Mouse (Mus musculus): ENCODE results near the gene Klhl9.

The Klhl9 gene

DNA sequence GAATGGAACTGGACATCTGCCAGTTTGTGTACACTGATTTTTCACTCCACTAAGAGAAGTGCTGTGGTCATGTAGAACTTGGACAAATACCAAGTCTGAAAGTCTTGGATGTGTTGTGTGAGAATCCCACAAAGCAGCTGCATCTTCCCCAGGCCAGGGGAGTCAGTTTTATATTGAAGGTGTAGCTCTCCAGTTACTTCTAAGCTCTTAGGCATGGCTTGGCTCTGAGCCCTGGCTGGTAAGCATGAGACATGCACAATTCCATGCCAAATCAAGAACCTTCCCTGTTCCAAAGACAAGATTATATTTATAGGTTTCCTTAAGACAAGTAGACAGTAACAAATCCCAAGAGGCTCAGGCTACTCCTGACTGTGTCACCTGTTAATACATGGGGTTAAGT is 7.2 kb downstream of the Klhl9 start:
- no peak for DNase-seq (ENCODE audit: low spot score)

GRCm38 (mm10) chr4:88714281-88714680 is 8.0 kb downstream of the Klhl9 start:
- no peak for DNase-seq (ENCODE audit: low spot score)

GRCm38 (mm10) chr4:88707128-88707826 is 15.0 kb downstream of the Klhl9 start:
- DNase-seq (ENCODE audit: low spot score) = no peak

DNA sequence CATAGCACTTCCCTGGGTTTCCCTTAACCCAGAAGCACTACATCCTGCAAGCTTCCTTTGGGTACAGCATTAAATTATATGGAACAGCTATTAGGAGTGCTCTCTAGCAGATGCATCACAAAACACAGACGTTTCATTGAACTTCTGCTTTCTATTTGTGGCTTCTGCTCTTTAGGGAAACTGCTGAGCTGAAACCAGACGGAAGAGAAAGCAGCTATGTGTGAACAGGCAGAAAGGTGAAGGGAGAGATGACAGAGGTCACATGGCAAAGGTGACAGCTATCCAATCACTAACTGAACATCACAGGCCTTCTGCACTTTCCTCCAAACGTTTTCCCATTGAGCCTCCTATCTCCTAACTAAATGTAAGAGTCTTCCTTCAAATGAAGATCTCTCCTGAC is 16.3 kb downstream of the Klhl9 start:
- DNase-seq (ENCODE audit: low spot score) = no peak

DNA sequence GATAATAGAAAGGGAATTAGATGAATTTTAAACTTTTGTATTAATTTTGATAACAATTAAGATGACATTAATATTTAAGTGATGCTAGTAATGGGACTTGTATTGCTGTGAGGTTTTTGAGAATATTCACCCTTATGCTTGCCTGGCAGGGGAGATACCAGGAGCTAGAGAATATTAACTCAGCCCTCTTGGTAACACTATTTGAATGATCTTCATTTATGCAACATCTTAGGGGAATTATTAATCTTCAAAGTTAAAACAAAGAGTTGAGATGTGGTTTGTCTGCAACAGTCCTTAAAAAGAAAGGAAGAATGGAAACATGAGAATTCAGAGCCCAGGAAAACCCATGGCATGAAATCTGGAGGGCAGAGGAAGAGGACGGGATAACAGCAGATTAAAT is 23.0 kb downstream of the Klhl9 start:
- DNase-seq (ENCODE audit: low spot score) = no peak

GRCm38 (mm10) chr4:88698781-88699180 is 23.5 kb downstream of the Klhl9 start:
- no peak for DNase-seq (ENCODE audit: low spot score)

- no peak for DNase-seq (ENCODE audit: low spot score)
Observed at GRCm38 (mm10) chr4:88697753-88698152, 24.5 kb downstream of the Klhl9 start.

- DNase-seq (ENCODE audit: low spot score) = no peak
Observed at GRCm38 (mm10) chr4:88697108-88697507, 25.2 kb downstream of the Klhl9 start.

DNA sequence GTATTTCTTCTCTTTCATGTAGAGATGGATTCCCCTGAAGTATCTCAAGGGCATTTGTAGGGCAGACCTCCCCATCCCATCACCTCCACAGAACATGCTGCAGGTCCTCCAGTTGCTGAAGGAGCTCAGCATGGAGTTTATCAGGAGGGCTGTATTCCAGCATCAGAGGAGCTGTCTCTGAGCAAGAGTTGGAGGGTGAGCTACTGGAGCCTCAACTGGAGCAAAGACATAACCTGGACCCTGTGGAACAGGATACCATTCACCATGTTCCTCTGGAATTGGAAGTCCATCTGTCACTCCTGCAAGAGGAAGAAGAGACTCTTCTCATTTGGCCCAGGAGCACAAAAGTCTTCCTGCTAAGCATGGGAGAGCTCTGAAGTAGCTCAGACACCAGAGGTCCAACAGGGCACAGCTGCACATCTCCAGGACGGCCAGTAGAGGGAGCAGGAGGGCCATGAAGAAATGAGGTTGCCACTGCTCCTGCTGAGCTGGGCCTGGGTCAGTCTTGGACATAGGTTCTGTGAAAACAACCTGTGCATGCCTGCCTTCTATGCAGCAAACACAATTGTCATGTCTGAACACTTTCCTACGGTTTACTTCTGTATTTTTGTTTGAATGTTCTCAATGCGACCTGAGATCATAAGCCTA is 25.9 kb downstream of the Klhl9 start:
- DNase-seq (ENCODE audit: low spot score) = peak; percentile 83

DNA sequence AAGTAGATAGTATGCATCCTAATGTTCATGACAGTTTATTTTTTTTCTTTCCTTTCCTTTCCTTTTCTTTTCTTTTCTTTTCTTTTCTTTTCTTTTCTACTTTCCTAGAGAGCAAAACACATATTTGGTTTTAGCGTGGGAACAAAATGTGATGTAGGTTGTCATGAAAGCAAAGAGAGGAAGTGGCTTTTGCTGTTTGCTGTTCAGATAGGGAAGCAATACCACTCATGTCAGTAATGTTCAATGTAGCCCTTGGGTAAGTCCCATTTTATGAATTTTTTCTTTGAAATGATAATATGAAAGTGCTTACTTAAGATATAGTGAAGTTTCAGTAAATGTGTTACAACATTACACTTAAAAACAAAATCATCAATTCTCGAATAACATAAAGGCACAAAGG is 28.9 kb downstream of the Klhl9 start:
- no peak for DNase-seq (ENCODE audit: low spot score)

DNA sequence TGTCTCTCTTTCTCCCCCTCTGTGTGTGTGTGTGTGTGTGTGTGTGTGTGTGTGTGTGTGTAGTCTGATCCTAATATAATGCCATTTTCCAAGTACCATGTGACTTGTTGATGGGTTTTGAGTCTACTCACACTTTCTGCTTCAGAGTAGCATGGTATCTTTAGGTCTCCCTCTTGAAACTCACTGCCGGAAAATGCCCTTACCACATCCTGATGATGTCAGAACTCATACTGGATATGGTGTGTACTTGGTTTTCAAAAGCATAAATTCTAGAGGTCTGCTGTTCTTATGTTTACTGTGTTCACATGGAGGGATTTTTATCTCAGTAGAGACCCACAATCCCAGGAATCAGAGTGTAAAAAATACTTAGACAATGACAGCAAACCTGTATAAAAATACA is 29.7 kb downstream of the Klhl9 start:
- no peak for DNase-seq (ENCODE audit: low spot score)

DNA sequence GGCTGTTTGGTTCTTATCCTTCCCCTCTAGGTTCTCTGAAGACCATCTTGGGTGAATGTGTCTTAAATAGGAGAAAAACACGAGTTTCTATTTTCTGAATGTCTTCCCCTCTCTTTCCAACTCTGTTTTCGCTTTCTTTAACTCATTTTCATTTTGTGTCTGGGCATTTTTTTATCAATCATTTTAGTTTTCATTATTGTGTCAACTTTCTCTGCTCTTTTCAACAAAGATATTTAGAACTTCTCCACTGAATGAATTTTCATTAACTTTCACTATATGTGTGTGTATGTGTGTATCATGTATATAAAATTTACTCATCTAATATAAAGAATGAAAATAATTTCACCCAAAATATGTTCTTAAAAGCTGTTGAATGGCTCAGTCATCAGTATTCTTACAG is 31.0 kb downstream of the Klhl9 start, which contains the start of gene Ifnab:
TSS of gene Ifnab (minus strand) at position 101 of the 400 bp plus-strand sequence.
- no peak for DNase-seq (ENCODE audit: low spot score)

DNA sequence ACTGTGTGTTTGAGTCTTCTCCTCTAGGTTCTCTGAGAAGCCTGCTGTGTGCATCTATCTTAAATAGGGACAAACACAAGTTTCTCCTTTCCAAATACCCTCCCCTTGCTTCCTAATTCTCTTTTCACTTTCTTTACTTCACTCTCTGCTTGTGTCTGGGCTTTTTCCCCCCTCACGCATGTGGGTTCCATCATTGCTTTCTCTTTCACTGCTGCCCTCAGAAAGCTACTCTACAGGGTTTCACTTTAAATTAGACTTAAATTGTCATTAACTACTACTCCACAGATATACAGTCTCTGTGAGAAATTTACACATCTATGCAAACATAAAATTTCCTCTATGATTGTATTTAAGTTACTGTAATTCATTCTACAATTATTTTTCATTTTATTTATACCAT is 38.5 kb downstream of the Klhl9 start, which contains the start of gene Ifna2:
TSS of gene Ifna2 (minus strand) at position 101 of the 400 bp plus-strand sequence.
- no peak for DNase-seq (ENCODE audit: low spot score)

GRCm38 (mm10) chr4:88681353-88681752 is 40.9 kb downstream of the Klhl9 start:
- DNase-seq (ENCODE audit: low spot score) = no peak

GRCm38 (mm10) chr4:88680362-88680761 is 41.9 kb downstream of the Klhl9 start:
- DNase-seq (ENCODE audit: low spot score) = no peak

DNA sequence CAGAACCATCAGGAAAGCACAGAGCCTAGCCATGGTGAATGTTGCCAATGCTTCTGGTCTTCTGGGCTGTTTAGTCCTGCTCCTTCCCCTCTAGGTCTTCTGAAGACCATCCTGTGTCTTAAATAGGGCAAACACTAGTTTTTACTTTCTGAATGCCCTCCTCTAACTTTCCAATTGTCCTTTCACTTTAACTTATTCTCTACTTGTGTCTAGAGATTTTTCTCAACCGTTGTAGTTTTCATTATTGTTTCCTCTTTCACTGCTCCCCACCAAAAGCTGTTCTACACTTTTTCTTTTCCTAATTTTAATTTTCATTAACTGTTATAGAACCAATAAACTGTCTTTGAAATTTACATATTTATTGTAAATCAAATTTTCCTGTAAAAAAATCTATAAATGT is 45.4 kb downstream of the Klhl9 start, which contains the start of gene Ifna16:
TSS of gene Ifna16 (minus strand) at position 101 of the 400 bp plus-strand sequence.
- no peak for DNase-seq (ENCODE audit: low spot score)

All from layer of hippocampus, adult 9-10 months (tissue).